Mouse (Mus musculus) bone marrow macrophage, adult 2 months (primary cell): Measurements from ENCODE around the gene Manbal.

Experiments used
- CTCF ChIP-seq: IDR thresholded peaks from 2 replicates; pipeline ENCODE4 v1.5.1; 2012; ENCODE audit warnings: low read depth, mild to moderate bottlenecking, low read length, moderate library complexity
- POLR2A ChIP-seq: IDR thresholded peaks from 2 replicates; pipeline ENCODE4 v1.6.1; 2012; ENCODE audit warnings: mild to moderate bottlenecking, low read depth, low read length, borderline replicate concordance

GRCm38 (mm10) chr2:157441363-157441762 lies 74.0 kb downstream of the Manbal start:
- TF ChIP-seq POLR2A: no peak
- TF ChIP-seq CTCF: peak; percentile 17; the same call in 1 of the 2 replicates
